Mouse (Mus musculus) spleen, embryonic (tissue): ENCODE measurements at regions not wholly inside any gene's neighbourhood (a gene's known extent, or its start where the extent isn't known, plus 50 kb on each side); places are given as distances from the start of the nearest gene placed in this dataset.

Experiments
- CTCF ChIA-PET: fragments of 350-600 bp; sonication (Branson Sonifier 250); formaldehyde crosslinking; loops from one replicate; lab custom pipeline; 2022; lab: Charles Lee

DNA sequence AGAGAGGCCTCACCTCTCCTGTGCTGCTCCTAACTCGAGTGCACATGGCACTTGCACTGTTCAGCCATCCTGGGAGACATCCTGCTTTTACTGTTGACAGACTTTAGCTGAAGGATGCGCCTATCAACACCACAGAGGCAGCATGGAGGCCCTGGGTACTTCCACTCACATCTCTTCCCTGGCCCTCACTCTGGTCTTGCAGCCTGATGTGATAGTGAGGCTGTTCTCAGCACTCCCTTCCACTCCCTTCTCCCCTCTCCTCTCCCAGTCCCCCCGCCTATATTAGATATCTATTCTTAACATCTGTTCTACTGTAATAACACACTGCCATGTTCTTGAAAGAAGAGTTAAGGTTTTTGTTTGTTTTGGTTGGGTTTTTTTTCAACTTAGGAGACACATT, 50.2 kb upstream of the Bod1 start:
- CTCF ChIA-PET, result no interaction called here

DNA sequence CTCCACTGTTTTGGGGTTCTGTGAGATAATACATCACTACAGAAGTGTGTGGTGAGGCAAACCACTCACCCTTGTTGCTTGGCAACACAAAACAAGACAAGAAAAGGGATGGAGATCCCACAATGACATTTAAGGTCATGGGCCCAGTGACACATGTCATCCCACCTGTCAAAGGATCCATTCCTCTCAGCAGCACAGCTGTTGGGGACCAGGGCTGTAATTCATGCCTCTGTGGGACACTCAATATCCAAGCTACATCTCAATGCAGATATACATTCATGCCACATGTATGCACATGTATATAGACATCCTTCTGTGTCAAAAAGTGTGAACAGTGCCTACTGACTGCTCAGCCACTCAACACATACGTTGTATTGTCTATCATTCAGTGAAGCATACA, 52.8 kb upstream of the Bod1 start:
- CTCF ChIA-PET, result no interaction called here

DNA sequence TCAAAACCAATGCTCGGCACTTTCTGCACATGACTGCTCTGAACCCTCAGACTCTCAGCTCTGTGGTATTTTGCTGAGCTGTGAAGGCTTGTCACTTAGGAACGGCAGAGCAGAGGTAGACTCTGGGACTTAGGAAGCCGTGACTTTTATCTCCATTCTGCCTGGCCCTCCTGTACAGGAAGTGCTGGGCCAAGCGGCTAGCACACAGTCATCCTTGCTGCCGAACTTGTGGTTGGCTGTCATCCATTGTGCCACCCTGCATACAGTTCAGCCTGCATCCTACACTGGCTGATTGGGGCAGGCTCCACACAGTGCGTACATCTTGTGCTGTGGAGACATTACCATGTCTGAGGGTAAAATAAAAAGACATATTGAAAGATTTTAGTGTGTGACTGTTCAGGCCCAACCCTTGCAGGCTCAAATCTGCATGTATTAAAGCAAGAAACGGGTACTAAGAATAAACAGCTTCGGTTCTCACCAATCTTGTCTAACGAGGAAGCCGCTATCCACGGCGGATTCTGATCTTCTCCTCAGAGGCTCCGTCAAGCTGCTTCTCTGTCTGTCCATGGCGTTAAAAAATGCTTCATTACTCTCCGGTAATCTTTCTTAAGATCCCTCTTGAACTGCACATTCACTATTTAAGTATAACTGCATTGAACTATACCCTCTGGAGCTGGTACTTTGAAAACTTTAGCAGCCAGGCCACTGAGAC, 54.4 kb upstream of the Bod1 start:
- CTCF ChIA-PET, result no interaction called here

DNA sequence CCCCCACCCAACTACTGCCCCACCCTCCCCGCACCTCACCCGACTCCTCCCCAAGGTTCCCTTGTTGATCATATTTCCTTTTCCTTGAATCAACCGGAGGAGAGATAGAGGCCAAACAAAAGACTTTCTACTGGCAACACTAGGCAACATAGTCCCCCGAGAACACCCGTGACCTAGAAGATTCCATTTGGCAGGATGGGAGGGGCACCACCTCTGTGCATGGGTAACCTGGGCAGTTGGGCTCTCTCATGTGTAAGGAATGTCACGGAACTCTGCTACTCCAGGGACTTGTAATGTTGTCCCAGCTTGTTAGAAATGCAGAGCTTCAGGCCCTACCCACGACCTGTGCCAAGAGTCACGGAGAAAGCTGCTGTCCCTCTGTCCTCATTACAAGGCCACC, 55.6 kb upstream of the Bod1 start:
- CTCF ChIA-PET, result no interaction called here

DNA sequence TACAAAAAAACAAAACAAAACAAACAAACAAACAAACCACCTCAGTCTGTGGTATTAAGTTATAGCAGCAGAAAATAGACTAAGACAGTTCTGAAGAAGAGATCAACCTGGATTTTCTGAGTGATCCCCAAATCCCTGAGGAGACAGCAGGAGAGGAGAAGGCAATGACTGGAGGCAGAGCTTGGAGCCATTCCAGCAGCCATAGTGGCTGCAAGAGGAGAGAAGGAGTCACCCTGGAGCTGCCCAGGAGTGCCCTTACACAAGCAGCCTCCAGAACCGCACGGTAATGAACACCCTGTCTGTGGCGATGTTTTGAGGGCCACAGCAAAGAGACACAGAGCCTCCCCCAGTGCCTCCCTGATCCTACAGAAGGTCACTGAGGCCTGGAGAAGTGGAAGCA, 58.0 kb upstream of the Bod1 start:
- CTCF ChIA-PET, result no interaction called here

DNA sequence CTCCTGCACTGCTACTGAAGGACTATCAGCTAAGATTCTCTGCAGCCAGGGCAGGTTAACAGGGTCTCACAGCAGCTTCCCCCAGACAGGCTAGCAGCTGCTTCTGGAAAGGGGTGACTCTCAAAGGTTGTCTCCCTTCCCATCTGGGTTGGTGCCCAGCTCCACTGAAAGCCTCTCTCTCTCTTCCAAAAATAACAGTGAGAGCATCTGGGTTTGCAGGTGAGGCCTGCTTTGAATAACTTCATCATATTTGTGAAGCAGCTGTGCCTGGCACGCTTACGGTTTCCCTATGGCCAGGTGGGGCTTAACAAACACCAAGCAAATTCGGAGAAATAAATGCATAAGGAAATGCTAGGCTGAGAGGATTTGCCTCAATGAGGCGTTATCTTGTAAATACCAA, 58.5 kb upstream of the Bod1 start:
- CTCF ChIA-PET, result no interaction called here

DNA sequence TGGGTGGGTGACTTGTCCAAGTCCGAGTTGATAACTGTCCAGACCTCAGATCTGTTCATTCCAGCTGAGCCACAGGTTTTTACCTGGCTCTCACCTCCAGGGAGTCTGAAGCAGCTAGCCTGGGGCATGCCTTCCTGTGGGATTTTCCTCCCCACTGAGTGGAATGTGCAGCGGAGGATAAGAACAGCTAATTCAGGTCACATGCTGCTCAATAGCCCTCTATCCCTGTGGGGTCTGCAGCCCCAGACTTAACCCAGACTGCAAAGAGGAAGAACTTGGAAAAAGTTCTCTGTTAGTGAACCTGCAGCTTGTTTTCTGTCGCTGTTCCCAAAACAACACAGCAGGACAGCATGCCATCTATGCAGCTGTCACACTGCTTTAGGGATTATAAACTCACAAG, 59.0 kb upstream of the Bod1 start:
- CTCF ChIA-PET, result no interaction called here

DNA sequence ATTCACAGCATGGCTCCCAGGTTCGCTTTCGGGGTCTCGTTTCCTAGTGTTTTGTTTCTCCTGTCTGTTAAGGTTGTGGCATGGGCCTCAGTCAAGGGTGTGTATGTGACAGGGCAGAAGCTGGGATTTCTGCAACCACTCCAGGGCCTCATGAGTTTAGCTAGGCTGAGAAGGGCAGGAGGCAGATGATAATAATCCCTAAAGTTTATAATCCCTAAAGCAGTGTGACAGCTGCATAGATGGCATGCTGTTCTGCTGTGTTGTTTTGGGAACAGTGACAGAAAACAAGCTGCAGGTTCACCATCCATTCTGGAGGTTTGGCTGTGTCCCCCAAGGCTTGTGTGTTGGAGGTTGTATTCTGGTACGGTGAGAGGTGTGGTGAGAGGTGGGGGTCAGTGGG, 59.8 kb upstream of the Bod1 start:
- CTCF ChIA-PET, result no interaction called here

DNA sequence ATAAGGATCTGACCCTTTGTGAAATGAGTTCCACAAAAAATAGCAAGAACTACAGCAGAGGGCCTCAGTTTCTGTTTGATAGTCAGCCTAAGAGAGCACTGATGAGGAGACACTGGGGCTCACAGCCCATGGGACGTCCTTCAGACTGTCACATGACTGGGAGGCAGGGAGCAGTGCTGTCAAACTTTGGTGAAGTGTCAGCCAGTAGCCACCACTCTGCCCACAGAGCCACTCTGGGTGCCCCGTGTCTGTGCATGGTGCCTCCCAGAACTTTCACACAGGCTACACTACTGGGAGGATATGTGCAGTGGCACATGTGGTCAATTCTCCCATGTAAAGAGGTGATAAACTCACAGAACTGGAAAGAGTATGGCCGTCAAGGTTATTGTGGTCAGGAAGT, 60.7 kb upstream of the Bod1 start:
- CTCF ChIA-PET, result interaction anchor here (0.6 kb wide), 1 partner anchor 264 kb away, joined by 3 read pairs; no protein-coding TSS in a partner anchor

DNA sequence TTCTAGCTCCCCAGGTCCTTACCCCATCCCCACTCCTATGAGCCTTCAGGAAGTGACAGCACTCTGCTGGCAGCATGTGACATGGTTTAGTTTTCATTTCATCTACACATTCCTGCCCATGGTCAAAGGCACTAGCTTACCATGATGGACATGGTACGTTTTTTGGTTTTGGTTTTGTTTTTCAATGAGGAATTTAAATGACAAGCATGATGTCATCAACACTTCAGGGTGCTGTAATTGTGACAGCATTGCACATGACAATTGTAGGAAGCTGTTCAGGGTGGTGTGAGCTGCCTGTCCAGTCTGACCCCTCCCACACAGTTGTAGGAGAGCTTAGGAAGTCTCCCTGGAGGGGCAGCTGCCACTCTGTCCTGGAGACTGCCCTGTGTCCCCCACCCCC, 61.3 kb upstream of the Bod1 start:
- CTCF ChIA-PET, result interaction anchor here (0.6 kb wide), 1 partner anchor 263 kb away, joined by 3 read pairs; no protein-coding TSS in a partner anchor

DNA sequence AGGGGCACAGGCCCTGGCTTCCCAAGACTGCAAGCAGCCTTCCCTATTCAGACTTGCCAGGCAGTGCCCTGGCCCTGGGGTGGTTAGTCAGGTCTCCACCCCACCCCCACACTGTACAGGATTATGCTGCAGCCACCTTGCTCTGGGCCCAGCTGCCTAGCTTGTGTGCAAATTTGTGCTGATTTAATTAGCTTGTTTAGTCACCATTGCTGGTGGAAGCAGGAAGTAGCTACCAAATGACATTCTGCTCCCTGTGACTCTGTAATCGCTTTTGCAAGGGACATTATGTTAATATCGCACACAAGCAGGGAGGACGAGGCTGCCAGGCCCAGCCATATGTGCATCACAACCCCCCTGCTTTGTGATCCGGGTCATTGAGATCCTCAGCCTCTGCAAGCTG, 62.4 kb upstream of the Bod1 start:
- CTCF ChIA-PET, result no interaction called here

DNA sequence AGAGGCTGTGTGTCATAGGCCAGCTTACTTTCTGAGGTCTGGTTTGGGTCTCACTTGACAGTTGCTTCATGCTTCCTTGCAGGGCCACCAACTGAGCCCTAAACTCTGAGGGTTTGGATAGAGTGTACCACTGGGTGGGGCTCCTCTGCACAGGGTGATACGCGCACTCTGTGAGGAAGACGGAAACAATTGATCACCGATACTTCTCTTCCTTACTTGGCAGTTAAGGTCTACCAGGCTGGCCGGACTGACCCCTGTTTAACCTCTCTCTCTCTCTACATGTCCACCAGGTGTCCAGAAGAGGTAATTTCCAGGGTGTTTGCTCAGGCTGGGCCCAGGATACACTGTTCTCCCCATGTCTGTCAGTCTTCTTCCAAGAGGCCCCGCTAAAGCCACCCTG, 63.6 kb upstream of the Bod1 start:
- CTCF ChIA-PET, result no interaction called here

DNA sequence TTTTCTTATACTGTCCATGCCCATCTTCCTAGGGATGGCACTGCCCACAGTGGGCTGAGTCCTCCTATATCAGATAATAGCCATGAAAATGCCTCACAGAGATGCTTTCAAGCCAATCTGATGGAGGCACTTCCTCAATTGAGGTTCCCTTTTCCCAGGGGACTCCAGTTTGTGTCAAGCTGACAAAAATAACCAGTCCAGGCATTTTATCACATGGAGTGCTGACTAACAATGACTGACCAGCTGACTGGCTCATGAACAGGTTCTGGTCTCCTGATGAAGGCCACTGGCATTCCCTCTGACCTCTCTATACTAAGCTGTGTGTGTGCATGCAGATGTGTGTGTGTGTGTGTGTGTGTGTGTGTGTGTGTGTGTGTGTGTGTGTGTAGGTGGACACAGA, 64.4 kb upstream of the Bod1 start:
- CTCF ChIA-PET, result no interaction called here

DNA sequence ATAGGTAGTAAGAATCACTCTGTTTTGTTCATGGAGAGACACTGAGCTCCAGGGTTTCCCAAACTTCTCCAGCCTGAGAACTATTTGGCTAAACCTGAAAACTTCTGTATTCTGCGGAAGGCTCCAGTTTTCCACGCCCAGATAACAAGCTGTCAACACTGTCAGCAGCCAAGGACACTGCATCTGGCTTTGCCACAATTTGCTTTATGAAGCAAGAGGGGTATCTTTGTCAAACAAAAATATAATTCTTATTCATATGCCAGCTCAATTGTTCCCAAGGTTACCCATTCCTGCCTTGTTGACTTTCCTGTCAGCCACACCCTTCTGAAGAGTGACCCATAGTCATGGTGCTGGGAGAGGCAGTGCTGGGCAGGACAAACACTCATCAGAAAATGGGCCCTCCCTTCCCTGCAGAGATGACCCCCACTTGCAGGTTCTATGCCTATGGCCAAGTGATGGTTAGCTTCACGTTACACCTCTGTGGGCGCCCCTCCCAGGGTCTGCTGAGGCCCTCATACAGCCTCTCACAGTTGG, 64.9 kb upstream of the Bod1 start:
- CTCF ChIA-PET, result no interaction called here

DNA sequence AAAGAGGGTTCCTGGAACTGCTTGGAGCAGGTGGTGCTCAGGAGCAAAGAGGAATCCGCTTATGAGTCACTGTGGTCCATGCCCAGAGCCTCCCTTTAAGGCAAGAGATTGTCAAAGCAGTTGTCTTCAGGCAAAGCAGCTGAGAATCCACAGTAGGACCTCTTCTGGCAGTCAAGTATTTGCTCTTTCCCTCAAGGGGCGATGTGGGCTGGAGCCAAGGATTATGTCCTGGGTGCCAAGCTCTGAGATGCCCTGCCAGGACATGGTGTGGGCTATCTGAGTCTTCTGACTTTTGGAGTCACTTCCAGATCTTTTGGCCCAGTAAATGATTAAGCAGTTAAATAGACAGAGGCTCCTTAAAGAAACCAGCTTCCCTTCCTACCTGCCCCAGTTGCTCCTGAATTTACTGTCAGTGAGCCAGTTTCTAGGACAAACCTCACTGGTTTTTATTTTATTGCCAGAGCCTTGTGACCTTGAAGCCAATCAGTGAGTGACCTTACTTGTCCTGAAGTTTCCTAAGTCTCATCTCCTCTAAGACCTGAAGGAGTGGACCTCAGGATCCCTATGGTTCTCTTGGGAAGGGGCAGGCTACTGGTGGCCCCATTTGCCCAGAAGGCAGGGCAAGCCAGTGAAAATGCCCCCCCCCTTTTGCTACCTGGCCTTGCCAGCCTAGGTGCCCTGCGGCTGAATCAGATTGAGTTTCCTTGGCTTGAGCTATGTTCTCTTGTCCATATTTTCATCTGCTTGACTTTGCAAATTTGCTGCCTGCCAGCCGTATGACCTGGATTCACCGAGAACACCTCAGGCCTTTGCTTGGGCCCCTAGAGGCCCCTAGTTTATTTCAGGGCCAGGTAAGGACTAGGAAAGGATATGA, 66.7 kb upstream of the Bod1 start:
- CTCF ChIA-PET, result no interaction called here

DNA sequence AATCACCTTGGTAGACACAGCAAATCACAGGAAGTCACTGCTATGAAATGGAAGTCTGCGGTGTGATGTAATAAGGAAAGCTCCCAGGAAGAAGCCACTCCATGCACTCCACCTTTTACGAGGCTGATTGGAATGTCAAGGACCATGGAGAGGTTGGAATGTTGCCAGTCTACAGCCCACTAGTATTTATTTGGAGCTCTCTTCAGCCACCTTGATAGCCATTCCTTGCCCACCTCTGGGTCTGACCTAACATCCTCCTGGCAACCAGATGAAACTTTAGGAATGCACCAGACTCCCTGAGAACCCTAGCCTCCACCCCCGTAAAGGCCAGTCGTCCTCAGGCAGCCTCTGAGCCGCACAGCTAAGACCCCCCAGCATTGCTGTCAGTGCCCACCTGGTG, 68.7 kb upstream of the Bod1 start:
- CTCF ChIA-PET, result no interaction called here

DNA sequence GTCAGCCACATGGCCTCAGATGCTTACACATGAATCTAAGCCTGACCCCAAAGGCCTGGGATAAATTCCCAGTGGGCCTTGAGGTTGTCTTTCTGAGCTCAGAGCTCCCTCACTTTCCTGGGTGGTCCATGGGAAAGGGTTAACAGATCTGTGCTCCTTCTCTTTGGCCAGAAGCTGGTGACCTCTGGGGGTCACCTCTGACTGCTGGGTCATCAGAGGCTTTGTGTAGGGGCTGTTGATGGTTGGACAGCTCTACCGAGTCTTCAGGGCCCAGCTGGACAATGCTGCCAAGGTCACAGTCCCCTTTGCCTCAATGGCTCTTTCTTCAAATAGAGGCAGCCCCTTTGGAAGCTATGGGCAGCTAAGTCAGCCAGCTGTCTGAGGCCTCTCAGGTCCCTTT, 70.5 kb upstream of the Bod1 start:
- CTCF ChIA-PET, result no interaction called here

DNA sequence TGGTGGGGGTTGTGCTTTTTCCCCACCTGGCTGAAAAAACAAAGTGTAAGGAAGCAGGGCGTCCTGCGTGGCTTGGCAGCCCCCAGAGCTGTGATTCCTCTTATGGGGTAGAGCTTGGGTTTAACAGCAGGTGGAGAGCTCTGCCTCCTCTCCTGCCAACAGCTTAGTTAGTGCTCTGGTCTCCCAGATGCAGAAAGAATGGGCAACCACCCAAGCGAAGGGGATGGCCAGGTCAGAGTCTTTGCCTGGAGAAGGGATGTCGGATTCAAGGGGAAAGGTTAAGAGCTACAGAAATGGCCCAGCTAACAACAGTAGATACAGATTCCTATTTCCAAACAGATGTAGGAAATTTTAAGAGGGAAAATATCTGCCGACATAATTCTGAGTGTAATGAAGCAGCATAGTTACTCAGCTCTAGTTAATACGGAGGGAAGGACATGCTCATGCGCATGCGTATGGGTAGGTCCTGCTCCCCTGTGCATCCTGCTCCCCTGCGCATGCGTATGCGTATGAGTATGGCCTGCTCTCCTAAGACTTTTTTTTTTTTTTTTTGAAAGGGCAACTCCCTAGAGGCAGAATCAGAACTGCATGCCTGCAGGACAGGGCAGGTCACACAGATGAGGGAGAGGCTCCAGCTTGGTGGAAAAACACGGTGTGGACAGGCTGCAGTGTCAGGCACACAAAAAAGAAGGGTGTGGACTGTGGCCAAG, 72.5 kb upstream of the Bod1 start:
- CTCF ChIA-PET, result no interaction called here

DNA sequence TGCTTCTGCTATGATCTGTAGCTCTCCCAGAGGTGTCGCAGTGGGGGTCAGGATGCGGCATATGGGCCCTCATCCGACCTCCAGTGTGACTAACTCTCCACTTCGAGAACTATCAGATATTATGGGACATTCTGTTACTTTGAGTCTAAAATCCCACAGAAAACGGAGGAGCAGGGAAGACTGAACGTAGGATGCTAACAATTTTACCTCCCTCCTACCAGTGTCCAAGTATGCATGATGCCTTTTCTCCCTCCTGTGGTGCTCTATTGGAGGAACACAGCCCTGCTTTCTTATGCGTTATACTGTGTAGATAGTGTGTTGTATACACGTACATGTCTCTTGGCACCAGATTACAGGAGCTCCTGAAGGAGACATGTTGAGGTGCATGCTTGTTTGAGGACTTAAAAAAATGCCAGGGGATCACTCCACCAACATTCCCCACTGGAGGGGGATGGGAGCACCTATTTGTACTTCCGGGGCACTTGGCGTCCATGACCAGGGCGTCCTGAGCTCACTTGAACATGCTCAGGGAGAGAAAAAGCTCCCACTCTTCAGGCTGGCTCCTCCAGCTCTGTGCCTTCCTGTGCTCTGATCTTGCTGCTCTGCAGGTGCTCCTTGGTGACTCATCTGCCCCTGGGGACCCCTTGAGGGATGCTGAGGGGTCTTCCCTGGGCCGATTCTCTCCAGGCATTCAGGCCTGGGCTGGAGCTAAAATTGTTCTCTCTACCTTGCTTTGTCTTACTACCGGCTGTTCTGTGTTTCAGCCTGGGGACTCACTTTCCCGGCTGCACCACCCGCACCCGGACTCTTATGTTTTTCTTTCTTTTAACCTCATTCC, 73.6 kb upstream of the Bod1 start:
- CTCF ChIA-PET, result interaction anchor here (0.6 kb wide), 1 partner anchor 472 kb away, joined by 3 read pairs; no protein-coding TSS in a partner anchor

DNA sequence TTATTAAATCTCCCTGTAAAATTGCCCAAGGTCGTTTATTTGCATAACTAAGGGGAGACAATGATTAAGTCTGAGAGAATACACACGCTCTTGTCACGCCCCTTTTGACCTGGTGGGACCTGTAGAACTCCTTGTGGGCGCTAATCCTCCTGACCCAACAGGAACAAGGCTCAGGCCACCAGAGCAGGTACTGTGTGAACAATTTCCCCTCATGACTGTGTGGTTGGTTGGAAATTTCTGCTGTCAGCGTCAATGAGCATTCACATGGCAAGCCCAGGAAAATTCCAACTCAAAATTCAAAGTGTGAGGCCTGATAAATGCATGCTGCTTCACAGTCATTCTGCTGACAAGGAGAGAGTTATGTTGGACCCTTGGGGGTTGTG, 74.2 kb upstream of the Bod1 start:
- CTCF ChIA-PET, result no interaction called here

DNA sequence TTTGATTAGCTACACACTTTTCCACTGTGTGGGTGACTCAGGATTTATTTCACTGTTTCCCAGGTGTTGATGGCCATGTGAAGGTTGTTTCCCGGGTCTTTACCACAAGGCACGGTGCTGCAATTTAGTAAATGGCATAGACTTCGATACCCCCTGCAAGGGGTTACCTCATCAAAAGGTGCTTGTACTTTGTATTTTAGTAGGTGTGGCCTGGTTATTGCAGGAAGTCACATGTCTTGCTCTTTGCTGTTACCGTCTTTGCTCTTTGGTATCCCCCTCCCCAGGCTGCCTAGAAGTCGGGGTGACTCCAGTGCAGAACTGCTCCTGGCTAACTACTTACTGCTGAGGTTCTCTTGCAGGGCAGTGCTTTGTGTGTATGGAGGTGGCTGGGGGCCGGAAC, 74.8 kb upstream of the Bod1 start:
- CTCF ChIA-PET, result interaction anchor here (0.6 kb wide), 1 partner anchor 436 kb away, joined by 4 read pairs; no protein-coding TSS in a partner anchor
